Mouse (Mus musculus) cerebellum, postnatal 36 days (tissue): ENCODE data around the gene 4930402F06Rik.

Experiments
- DNase-seq, 2 experiments: peaks; one replicate each; pipeline ENCODE4 v3.0.0; 2021 to 2022; ENCODE audit warnings: mixed read lengths in 2 of 2

4930402F06Rik gene

GRCm38 (mm10) chr2:35416473-35416872 is 19.5 kb upstream of the 4930402F06Rik start:
- no peak for DNase-seq

- no peak for DNase-seq
Measured at GRCm38 (mm10) chr2:35412810-35413209, 15.8 kb upstream of the 4930402F06Rik start.

- no peak for DNase-seq
Measured at GRCm38 (mm10) chr2:35412246-35412645, 15.3 kb upstream of the 4930402F06Rik start.

- no peak for DNase-seq
Measured at GRCm38 (mm10) chr2:35411640-35412190, 14.7 kb upstream of the 4930402F06Rik start.

- DNase-seq = no peak
Measured at GRCm38 (mm10) chr2:35409466-35409865, 12.5 kb upstream of the 4930402F06Rik start.

- DNase-seq = no peak
Measured at GRCm38 (mm10) chr2:35408409-35409110, 11.6 kb upstream of the 4930402F06Rik start.

GRCm38 (mm10) chr2:35407878-35408277 is 10.9 kb upstream of the 4930402F06Rik start:
- DNase-seq = no peak

- DNase-seq = no peak
Measured at GRCm38 (mm10) chr2:35407266-35407665, 10.3 kb upstream of the 4930402F06Rik start.

GRCm38 (mm10) chr2:35406611-35407010 is 9.6 kb upstream of the 4930402F06Rik start:
- no peak for DNase-seq

GRCm38 (mm10) chr2:35402391-35402790 is 5.4 kb upstream of the 4930402F06Rik start:
- DNase-seq = no peak

GRCm38 (mm10) chr2:35400739-35401138 is 3.8 kb upstream of the 4930402F06Rik start:
- no peak for DNase-seq

- DNase-seq = no peak
Measured at GRCm38 (mm10) chr2:35398184-35398828, 1.3 kb upstream of the 4930402F06Rik start.

GRCm38 (mm10) chr2:35397590-35398173 is 707 bp upstream of the 4930402F06Rik start:
- peak; percentile 61 to 73 for DNase-seq

GRCm38 (mm10) chr2:35385441-35385871 is 11.5 kb downstream of the 4930402F06Rik start:
- DNase-seq = peak; percentile 16 to 32

- DNase-seq = no peak
Measured at GRCm38 (mm10) chr2:35379306-35379705, 17.7 kb downstream of the 4930402F06Rik start.

- DNase-seq = no peak
Measured at GRCm38 (mm10) chr2:35377600-35377999, 19.4 kb downstream of the 4930402F06Rik start.

- no peak for DNase-seq
Measured at GRCm38 (mm10) chr2:35373003-35373402, 24.0 kb downstream of the 4930402F06Rik start.

- no peak for DNase-seq
Measured at GRCm38 (mm10) chr2:35370686-35371085, 26.3 kb downstream of the 4930402F06Rik start.

GRCm38 (mm10) chr2:35367629-35368028 is 29.3 kb downstream of the 4930402F06Rik start, which contains the start of gene 4930568D16Rik:
4930568D16Rik (minus strand) TSS chr2:35367729.
- no peak for DNase-seq

- no peak for DNase-seq
Measured at GRCm38 (mm10) chr2:35349184-35349583, 47.8 kb downstream of the 4930402F06Rik start.

GRCm38 (mm10) chr2:35345984-35346383 is 51.0 kb downstream of the 4930402F06Rik start:
- DNase-seq = no peak

- DNase-seq = no peak
Measured at GRCm38 (mm10) chr2:35342605-35343004, 54.4 kb downstream of the 4930402F06Rik start.

GRCm38 (mm10) chr2:35338707-35339106 is 58.3 kb downstream of the 4930402F06Rik start:
- DNase-seq = no peak
